Mouse (Mus musculus): Measurements from ENCODE around the gene Rbms2. TPM values are rescaled to one million over a fixed set of nuclear protein-coding genes. Genes with fewer than 3 reads are reported as not detected.
"Not testable (repeated sequence)": the region's sequence is repeated elsewhere in the genome, so short reads cannot be mapped to it uniquely, and the experiment has no call there.

Gene Rbms2
- polyA plus RNA-seq, 1 experiment from 2014 or later: 22.5 TPM

GRCm38 (mm10) chr10:128211390-128212108, 31.5 kb upstream of the Rbms2 start, which contains the start of gene Spryd4:
Gene Spryd4, minus strand, starts transcription at chr10:128211807.
- WGBS: under 1% methylated on average over 30 of the region's 30 CpGs
- H3K27me3 ChIP-seq: peaks cover 3% of the 10 kb centered on the region; the same call in 1 of the 2 replicates
- H3K4me3 ChIP-seq: peak within 1 kb of the TSS; percentile 59
- ATAC-seq (ENCODE audit: low FRiP score): peak; percentile 94
- peaks cover 9% of the 10 kb centered on the region for H3K4me1 ChIP-seq
- H3K27ac ChIP-seq: no peak within 1 kb of the TSS
- H3K9ac ChIP-seq: peak within 1 kb of the TSS; percentile 70
- no peaks in the 10 kb centered on the region for H3K9me3 ChIP-seq (replicated peaks)
- peaks cover 3% of the 10 kb centered on the region; the same call in 1 of the 2 replicates for H3K36me3 ChIP-seq
- peak within 1 kb of the TSS; percentile 90 for H3K4me2 ChIP-seq (replicated peaks)

- H3K4me1 ChIP-seq: peaks cover 9% of the 10 kb centered on the region
- 0 out of 2 replicates have a peak, but pooled peaks have one; percentile 9 for ATAC-seq (ENCODE audit: low FRiP score)
- peak overlapping the region; percentile 70 for H3K9ac ChIP-seq
- H3K27me3 ChIP-seq: peaks cover 3% of the 10 kb centered on the region; the same call in 1 of the 2 replicates
- peak overlapping the region; percentile 90 for H3K4me2 ChIP-seq (replicated peaks)
- H3K4me3 ChIP-seq: peak overlapping the region; percentile 59
- H3K9me3 ChIP-seq (replicated peaks): no peaks in the 10 kb centered on the region
- 40% methylated on average over 14 of the region's 14 CpGs for WGBS
- peaks cover 7% of the 10 kb centered on the region; the same call in 1 of the 2 replicates for H3K36me3 ChIP-seq
- no peak overlapping the region for H3K27ac ChIP-seq
Measured at GRCm38 (mm10) chr10:128210954-128211353, 30.9 kb upstream of the Rbms2 start.

GRCm38 (mm10) chr10:128210131-128210530, 30.0 kb upstream of the Rbms2 start:
- peaks cover 9% of the 10 kb centered on the region for H3K4me1 ChIP-seq
- peaks cover 7% of the 10 kb centered on the region for H3K36me3 ChIP-seq
- WGBS: 81% methylated on average over 2 of the region's 2 CpGs
- no peaks in the 10 kb centered on the region for H3K9me3 ChIP-seq (replicated peaks)
- ATAC-seq (ENCODE audit: low FRiP score): no peak
- H3K9ac ChIP-seq: no peak overlapping the region
- peaks cover 3% of the 10 kb centered on the region; the same call in 1 of the 2 replicates for H3K27me3 ChIP-seq
- no peak overlapping the region for H3K27ac ChIP-seq
- H3K4me2 ChIP-seq (replicated peaks): no peak overlapping the region
- H3K4me3 ChIP-seq: no peak overlapping the region

GRCm38 (mm10) chr10:128209311-128210009, 29.4 kb upstream of the Rbms2 start:
- Histone ChIP-seq H3K9ac (no peak overlapping the region), H3K27ac (no peak overlapping the region), H3K4me3 (no peak overlapping the region), H3K9me3 (replicated peaks) (no peaks in the 10 kb centered on the region), H3K4me1 (peaks cover 9% of the 10 kb centered on the region), H3K4me2 (replicated peaks) (no peak overlapping the region), H3K27me3 (peaks cover 3% of the 10 kb centered on the region; the same call in 1 of the 2 replicates), H3K36me3 (peaks cover 7% of the 10 kb centered on the region)
- 94% methylated on average over 11 of the region's 11 CpGs for WGBS
- no peak for ATAC-seq (ENCODE audit: low FRiP score)

GRCm38 (mm10) chr10:128208326-128208725, 28.2 kb upstream of the Rbms2 start:
- 94% methylated on average over 10 of the region's 10 CpGs for WGBS
- Histone ChIP-seq H3K9me3 (replicated peaks) (no peaks in the 10 kb centered on the region), H3K27ac (no peak overlapping the region), H3K36me3 (peaks cover 7% of the 10 kb centered on the region), H3K9ac (no peak overlapping the region), H3K4me2 (replicated peaks) (no peak overlapping the region), H3K4me1 (peaks cover 9% of the 10 kb centered on the region), H3K27me3 (peaks cover under 1% of the 10 kb centered on the region; the same call in 1 of the 2 replicates), H3K4me3 (no peak overlapping the region)
- ATAC-seq (ENCODE audit: low FRiP score): no peak

- H3K9me3 ChIP-seq (replicated peaks): no peaks in the 10 kb centered on the region
- H3K4me2 ChIP-seq (replicated peaks): no peak overlapping the region
- ATAC-seq (ENCODE audit: low FRiP score): no peak
- WGBS: 88% methylated on average over 15 of the region's 15 CpGs
- H3K4me3 ChIP-seq: no peak overlapping the region
- H3K36me3 ChIP-seq: peaks cover 7% of the 10 kb centered on the region
- no peak overlapping the region for H3K9ac ChIP-seq
- no peak overlapping the region for H3K27ac ChIP-seq
- H3K4me1 ChIP-seq: no peaks in the 10 kb centered on the region
- H3K27me3 ChIP-seq: no peaks in the 10 kb centered on the region
Measured at GRCm38 (mm10) chr10:128204941-128205340, 24.8 kb upstream of the Rbms2 start.

- H3K4me2 ChIP-seq (replicated peaks): no peak overlapping the region
- H3K9me3 ChIP-seq (replicated peaks): no peaks in the 10 kb centered on the region
- no peak overlapping the region for H3K9ac ChIP-seq
- peaks cover 4% of the 10 kb centered on the region for H3K27me3 ChIP-seq
- WGBS: 79% methylated on average over 6 of the region's 6 CpGs
- no peak for ATAC-seq (ENCODE audit: low FRiP score)
- H3K4me3 ChIP-seq: no peak overlapping the region
- no peak overlapping the region for H3K27ac ChIP-seq
- peaks cover 7% of the 10 kb centered on the region for H3K36me3 ChIP-seq
- no peaks in the 10 kb centered on the region for H3K4me1 ChIP-seq
Measured at GRCm38 (mm10) chr10:128201856-128202255, 21.8 kb upstream of the Rbms2 start.

GRCm38 (mm10) chr10:128194551-128195461, 14.7 kb upstream of the Rbms2 start:
- Histone ChIP-seq H3K36me3 (no peaks in the 10 kb centered on the region), H3K27me3 (peaks cover 32% of the 10 kb centered on the region), H3K9me3 (replicated peaks) (no peaks in the 10 kb centered on the region), H3K4me1 (peaks cover 9% of the 10 kb centered on the region; the same call in 1 of the 2 replicates), H3K27ac (0 out of 2 replicates have a peak overlapping the region, but pooled peaks have one; percentile 12), H3K9ac (peak overlapping the region; percentile 81), H3K4me2 (replicated peaks) (peak overlapping the region; percentile 98), H3K4me3 (peak overlapping the region; percentile 75)
- under 1% methylated on average over 58 of the region's 79 CpGs for WGBS
- peak; percentile 93 for ATAC-seq (ENCODE audit: low FRiP score)

GRCm38 (mm10) chr10:128194024-128194550, 14.0 kb upstream of the Rbms2 start, which contains the start of gene Gls2:
Gene Gls2, plus strand, starts transcription at chr10:128194457.
- H3K9me3 ChIP-seq (replicated peaks): no peaks in the 10 kb centered on the region
- H3K4me3 ChIP-seq: peak within 1 kb of the TSS; percentile 75
- no peaks in the 10 kb centered on the region for H3K36me3 ChIP-seq
- 0 out of 2 replicates have a peak within 1 kb of the TSS, but pooled peaks have one; percentile 12 for H3K27ac ChIP-seq
- peaks cover 32% of the 10 kb centered on the region for H3K27me3 ChIP-seq
- H3K4me1 ChIP-seq: peaks cover 9% of the 10 kb centered on the region; the same call in 1 of the 2 replicates
- peak; percentile 98 for ATAC-seq (ENCODE audit: low FRiP score)
- peak within 1 kb of the TSS; percentile 81 for H3K9ac ChIP-seq
- peak within 1 kb of the TSS; percentile 98 for H3K4me2 ChIP-seq (replicated peaks)
- under 1% methylated on average over 46 of the region's 46 CpGs for WGBS

GRCm38 (mm10) chr10:128193113-128193512, 13.0 kb upstream of the Rbms2 start:
- Histone ChIP-seq H3K27ac (no peak overlapping the region), H3K4me2 (replicated peaks) (no peak overlapping the region), H3K4me1 (peaks cover 12% of the 10 kb centered on the region; the same call in 1 of the 2 replicates), H3K9ac (no peak overlapping the region), H3K4me3 (no peak overlapping the region; the same call in 1 of the 2 replicates), H3K27me3 (peaks cover 32% of the 10 kb centered on the region), H3K36me3 (no peaks in the 10 kb centered on the region), H3K9me3 (replicated peaks) (no peaks in the 10 kb centered on the region)
- WGBS: 87% methylated on average over 6 of the region's 6 CpGs
- no peak for ATAC-seq (ENCODE audit: low FRiP score)

GRCm38 (mm10) chr10:128192030-128192766, 12.1 kb upstream of the Rbms2 start:
- H3K4me2 ChIP-seq (replicated peaks); H3K9me3 ChIP-seq (replicated peaks); H3K27ac ChIP-seq; ATAC-seq (ENCODE audit: low FRiP score); H3K36me3 ChIP-seq; H3K4me3 ChIP-seq; H3K9ac ChIP-seq: not testable (repeated sequence)
- peaks cover 12% of the 10 kb centered on the region; the same call in 1 of the 2 replicates for H3K4me1 ChIP-seq
- peaks cover 32% of the 10 kb centered on the region for H3K27me3 ChIP-seq
- WGBS: 93% methylated on average over 3 of the region's 3 CpGs

Data from hindbrain, embryonic 12.5 days (tissue).